Mouse (Mus musculus) heart, postnatal 36 days (tissue): ENCODE measurements around the gene Srp72. TPM values are rescaled to one million over a fixed set of nuclear protein-coding genes. Genes with fewer than 3 reads are reported as not detected.
A peak's percentile ranks its signal among the peaks of the same experiment; 100 is the strongest.
"Not testable (repeated sequence)": the region's sequence is repeated elsewhere in the genome, so short reads cannot be mapped to it uniquely, and the experiment has no call there.

Source experiments
- DNase-seq, 2 experiments: peaks; one replicate each; pipeline ENCODE4 v3.0.0; 2021 to 2022
- intact Hi-C: fragments of 180-260 bp; cut with DNase I; formaldehyde crosslinking; loops from one replicate; pipeline ENCODE4 v1.15.1; 2025
- total RNA-seq, 2 experiments: library from RNA; stranded (reverse); gene quantifications; 2 replicates each; pipeline ENCODE4 v1.2.3; 2021

Srp72 gene
- total RNA-seq, 2 experiments from 2014 or later, result 56.2 to 63.0 TPM

GRCm38 (mm10) chr5:76959587-76959986 is 14.9 kb upstream of the Srp72 start:
- intact Hi-C loops, result no loop called here

DNA sequence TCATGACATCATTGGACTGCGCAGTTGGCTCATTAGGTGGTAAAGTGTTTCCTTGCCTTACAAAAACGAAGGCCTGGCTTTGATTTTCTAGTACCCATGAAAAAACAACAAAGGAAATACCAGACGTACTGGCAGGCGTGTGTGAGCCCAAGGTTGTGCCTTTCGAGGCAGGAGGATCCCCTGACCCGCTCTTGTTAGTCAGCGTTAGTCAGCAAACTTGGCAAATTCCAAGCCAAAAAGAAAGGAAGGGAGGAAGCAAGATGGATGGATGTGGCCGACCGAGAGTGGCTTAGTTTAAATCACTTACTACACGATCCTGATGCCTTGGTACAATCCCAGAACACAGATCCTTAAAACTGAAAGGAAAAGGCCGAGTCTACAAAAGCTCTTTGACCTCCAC is 11.9 kb upstream of the Srp72 start:
- intact Hi-C loops, result no loop called here
- no peak for DNase-seq

More at GRCm38 (mm10) chr5:76959587-76959986, 14.9 kb upstream of the Srp72 start:
- no peak for DNase-seq

DNA sequence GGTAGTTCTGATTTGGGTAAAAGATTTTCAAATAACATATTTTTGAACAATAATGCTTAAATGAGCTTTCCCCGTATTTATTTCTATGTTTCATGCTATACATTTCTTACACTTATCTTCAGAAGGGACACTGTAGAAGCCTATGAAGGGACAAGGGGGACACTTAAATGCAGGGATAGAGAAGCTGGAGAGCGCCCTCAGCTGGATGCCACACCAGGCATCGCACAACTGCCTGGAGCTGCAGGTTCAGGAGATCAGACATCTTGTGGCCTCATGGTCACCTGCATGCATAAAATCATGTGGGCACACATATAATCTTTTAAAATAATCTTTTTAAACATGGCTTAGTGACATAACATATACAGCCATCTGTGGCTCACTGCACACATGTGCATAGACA is 9.8 kb upstream of the Srp72 start:
- intact Hi-C loops, result no loop called here
- DNase-seq, result no peak

DNA sequence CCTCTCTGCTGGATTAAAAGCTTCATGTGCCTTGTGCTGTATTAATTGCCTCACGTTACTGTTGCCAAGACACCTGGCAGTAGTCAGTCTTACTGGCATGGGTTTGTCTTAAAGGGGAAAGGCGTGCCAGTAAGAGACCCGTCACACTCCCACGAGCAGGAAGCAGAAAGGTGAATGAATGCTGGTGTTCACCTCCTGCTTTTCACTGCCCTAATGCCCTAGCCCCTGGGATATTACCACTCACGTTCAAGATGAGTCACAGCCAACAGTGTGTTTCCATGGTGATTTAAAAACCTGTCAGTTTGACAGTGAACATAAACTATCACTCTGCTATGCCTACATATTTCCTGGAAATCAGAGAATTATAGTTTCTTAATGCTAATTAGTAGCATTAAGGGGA is 5.2 kb upstream of the Srp72 start:
- DNase-seq, result no peak
- intact Hi-C loops, result no loop called here

DNA sequence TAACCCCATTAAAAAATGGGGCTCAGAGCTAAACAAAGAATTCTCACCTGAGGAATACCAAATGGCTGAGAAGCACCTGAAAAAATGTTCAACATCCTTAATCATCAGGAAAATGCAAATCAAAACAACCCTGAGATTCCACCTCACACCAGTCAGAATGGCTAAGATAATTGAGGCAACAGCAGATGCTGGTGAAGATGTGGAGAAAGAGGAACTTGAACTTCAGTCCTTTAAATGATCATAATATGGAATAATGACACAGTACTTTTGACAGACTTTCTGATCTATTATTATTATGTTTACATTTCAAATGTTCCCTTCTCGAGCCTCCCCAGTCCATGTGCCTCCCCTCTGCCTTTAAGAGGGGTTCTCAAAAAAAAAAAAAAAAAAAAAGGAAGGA is 3.4 kb upstream of the Srp72 start:
- not testable (repeated sequence) for DNase-seq
- intact Hi-C loops, result loop anchor here (10.0 kb wide), 1 partner anchor 376 kb away; no protein-coding TSS in a partner anchor

- intact Hi-C loops, result loop anchor here (10.0 kb wide), 1 partner anchor 379 kb away; no protein-coding TSS in a partner anchor
- no peak for DNase-seq
Measured at GRCm38 (mm10) chr5:76973488-76973887, 995 bp upstream of the Srp72 start.

DNA sequence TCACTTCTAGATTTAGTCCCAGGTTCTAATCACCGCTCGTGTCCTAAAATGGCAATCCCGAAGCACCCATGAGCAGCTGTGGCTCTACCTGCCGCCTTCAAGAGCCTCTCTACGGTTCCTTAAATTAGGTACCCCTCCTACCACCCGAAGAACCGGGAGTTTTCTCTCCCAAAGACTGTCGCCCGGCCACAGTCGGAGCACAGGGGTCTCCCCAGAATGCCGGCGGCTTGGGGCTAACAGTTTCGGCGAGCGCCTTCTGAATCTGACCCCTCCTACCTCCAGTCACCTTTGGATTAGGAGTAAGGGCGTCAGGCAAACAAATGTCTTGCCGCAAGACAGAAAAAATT is 303 bp upstream of the Srp72 start:
- no peak for DNase-seq
- intact Hi-C loops, result loop anchor here (1.0 to 10.0 kb wide), 3 partner anchors 23 to 379 kb away; partner anchors contain the start of genes Aasdh, Paics and Ppat

DNA sequence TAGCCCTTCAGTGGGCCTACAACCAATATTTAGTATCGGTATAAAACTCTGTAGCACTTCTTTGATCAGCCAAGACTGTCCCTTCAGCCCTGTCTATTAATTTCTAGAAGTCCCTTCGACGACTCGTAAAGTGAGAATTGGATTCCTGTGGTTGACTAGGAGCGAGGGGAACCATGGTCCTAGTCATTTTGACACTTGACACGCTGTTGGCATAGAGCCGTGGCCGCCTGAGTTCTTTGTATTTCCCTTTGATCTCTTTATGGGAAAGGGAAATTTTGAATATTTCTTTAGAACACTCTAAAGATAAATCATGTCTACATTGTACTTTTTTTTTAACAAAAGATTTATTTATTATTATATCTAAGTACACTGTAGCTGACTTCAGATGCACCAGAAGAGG is 1.3 kb downstream of the Srp72 start:
- no peak for DNase-seq
- intact Hi-C loops, result loop anchor here (2.0 to 10.0 kb wide), 2 partner anchors 71 to 381 kb away; partner anchors contain the start of gene Aasdh

GRCm38 (mm10) chr5:76984015-76984414 is 9.5 kb downstream of the Srp72 start:
- intact Hi-C loops, result loop anchor here (10.0 kb wide), 1 partner anchor 341 kb away; no protein-coding TSS in a partner anchor
- DNase-seq, result no peak

- intact Hi-C loops, result no loop called here
- DNase-seq, result no peak
Measured at GRCm38 (mm10) chr5:76990789-76991188, 16.3 kb downstream of the Srp72 start.

GRCm38 (mm10) chr5:76993174-76993814 is 18.8 kb downstream of the Srp72 start:
- no peak for DNase-seq

DNA sequence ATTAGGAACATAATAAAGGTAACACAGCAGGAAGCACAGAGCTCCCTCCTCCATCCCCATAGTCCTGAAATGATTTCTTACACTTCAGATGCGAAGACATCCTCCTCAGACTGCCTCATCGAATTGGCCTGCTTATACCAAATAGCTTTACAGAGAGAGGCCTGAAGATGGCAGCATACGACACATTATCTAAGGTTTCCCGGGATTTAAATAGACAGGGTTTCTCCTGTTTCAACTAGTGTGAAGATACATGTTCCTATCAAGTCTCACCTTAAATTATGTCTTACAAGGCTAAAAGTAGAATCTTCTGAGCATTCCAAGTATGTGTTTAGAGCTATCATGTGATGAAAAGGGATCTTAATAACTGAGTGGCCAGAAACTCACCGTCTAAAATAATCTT is 23.9 kb downstream of the Srp72 start:
- intact Hi-C loops, result loop anchor here (1.0 to 5.0 kb wide), 3 partner anchors 84 to 219 kb away; no protein-coding TSS in a partner anchor
- DNase-seq, result no peak

More at GRCm38 (mm10) chr5:76993174-76993814, 18.8 kb downstream of the Srp72 start:
- intact Hi-C loops, result no loop called here

GRCm38 (mm10) chr5:77001192-77001591 is 26.7 kb downstream of the Srp72 start:
- intact Hi-C loops, result no loop called here
- DNase-seq, result no peak

- intact Hi-C loops, result no loop called here
- DNase-seq, result no peak
Measured at GRCm38 (mm10) chr5:77004051-77004821, 29.8 kb downstream of the Srp72 start, which contains the start of gene Arl9. Arl9 (plus strand) TSS chr5:77004055.

GRCm38 (mm10) chr5:77010352-77010751 is 35.9 kb downstream of the Srp72 start:
- DNase-seq, result no peak
- intact Hi-C loops, result no loop called here

- intact Hi-C loops, result no loop called here
- no peak for DNase-seq
Measured at GRCm38 (mm10) chr5:77011082-77011481, 36.6 kb downstream of the Srp72 start.

- intact Hi-C loops, result no loop called here
- DNase-seq, result no peak
Measured at GRCm38 (mm10) chr5:77013171-77013570, 38.7 kb downstream of the Srp72 start.

GRCm38 (mm10) chr5:77015544-77016482 is 41.3 kb downstream of the Srp72 start, which contains the start of gene Thegl:
Thegl (plus strand) TSS chr5:77016023.
- peak; percentile 69 to 70 for DNase-seq
- intact Hi-C loops, result loop anchor here (1.0 kb wide), 1 partner anchor 8 kb away; no protein-coding TSS in a partner anchor

DNA sequence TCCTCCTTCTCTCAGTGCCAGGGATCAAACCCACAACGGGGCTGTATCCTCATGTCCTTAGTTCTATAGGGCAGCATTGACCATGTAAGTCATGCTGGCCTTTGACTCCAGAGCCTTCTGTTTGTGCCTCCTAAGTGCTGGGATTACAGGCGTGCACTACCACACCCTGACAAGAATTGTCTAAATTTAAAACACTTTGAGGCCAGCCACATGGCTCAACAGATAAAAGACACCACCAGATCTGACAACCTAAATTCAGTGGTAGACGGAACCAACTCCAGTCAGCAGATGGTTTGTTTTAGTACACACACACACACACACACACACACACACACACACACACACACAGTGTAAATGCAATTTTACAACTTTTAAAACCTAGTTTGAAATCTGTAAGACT is 53.6 kb downstream of the Srp72 start:
- no peak for DNase-seq
- intact Hi-C loops, result no loop called here

- peak; percentile 41 to 65 for DNase-seq
- intact Hi-C loops, result loop anchor here (1.0 kb wide), 2 partner anchors 142 to 188 kb away; no protein-coding TSS in a partner anchor
Measured at GRCm38 (mm10) chr5:77029735-77030134, 55.3 kb downstream of the Srp72 start.
